Mouse (Mus musculus): ENCODE data around the gene Osbpl5. TPM values are rescaled to one million over a fixed set of nuclear protein-coding genes. Genes with fewer than 3 reads are reported as not detected.

Gene Osbpl5
- polyA plus RNA-seq, 1 experiment from 2014 or later: 47.6 TPM

DNA sequence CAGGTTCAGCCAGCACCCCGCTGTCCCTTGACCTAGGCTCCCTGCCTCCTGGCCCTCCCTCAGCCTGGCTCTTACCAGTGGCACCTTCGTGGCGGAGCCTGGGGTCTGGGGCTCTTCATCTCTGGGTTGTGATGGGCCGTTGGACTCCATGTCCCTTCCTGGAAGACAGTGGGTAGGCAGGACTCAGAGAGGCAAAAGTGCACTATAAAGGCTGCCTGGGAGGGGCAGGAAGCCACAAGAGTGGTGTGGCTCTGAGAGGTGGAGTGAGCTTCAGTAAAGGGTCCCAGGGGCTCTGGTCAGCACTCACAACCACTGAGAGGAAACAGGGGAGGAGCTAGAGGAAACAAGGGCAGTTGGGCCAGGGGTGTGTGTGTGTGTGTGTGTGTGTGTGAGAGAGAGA, 43.4 kb downstream of the Osbpl5 start:
- Histone ChIP-seq H3K9me3 (ENCODE audit: low read length) (no peaks in the 10 kb centered on the region), H3K36me3 (ENCODE audit: insufficient read depth, low read length) (peaks cover 7% of the 10 kb centered on the region), H3K9ac (replicated peaks; ENCODE audit: low read depth) (no peak overlapping the region), H3K27me3 (replicated peaks; ENCODE audit: insufficient read depth, low read length) (no peaks in the 10 kb centered on the region), H3K4me1 (ENCODE audit: insufficient read depth, low read depth, low read length) (peaks cover 17% of the 10 kb centered on the region; the same call in 1 of the 2 replicates), H3K27ac (ENCODE audit: low read length) (peak overlapping the region; percentile 32), H3K4me2 (replicated peaks; ENCODE audit: low read depth, low read length) (no peak overlapping the region), H3K4me3 (ENCODE audit: low read depth, low read length) (no peak overlapping the region)
- no peak for ATAC-seq
- no peak for TF ChIP-seq EP300 (IDR thresholded peaks at IDR 0.05)
- no peak for TF ChIP-seq CTCF (IDR thresholded peaks at IDR 0.05)
- 66% methylated on average over 4 of the region's 4 CpGs for WGBS
- no peak for DNase-seq (ENCODE audit: low spot score)

- Histone ChIP-seq H3K4me2 (replicated peaks; ENCODE audit: low read depth, low read length) (no peak overlapping the region), H3K27ac (ENCODE audit: low read length) (peak overlapping the region; percentile 32), H3K9me3 (ENCODE audit: low read length) (no peaks in the 10 kb centered on the region), H3K27me3 (replicated peaks; ENCODE audit: insufficient read depth, low read length) (no peaks in the 10 kb centered on the region), H3K4me1 (ENCODE audit: insufficient read depth, low read depth, low read length) (peaks cover 11% of the 10 kb centered on the region; the same call in 1 of the 2 replicates), H3K36me3 (ENCODE audit: insufficient read depth, low read length) (peaks cover 7% of the 10 kb centered on the region), H3K9ac (replicated peaks; ENCODE audit: low read depth) (no peak overlapping the region), H3K4me3 (ENCODE audit: low read depth, low read length) (no peak overlapping the region)
- no peak for TF ChIP-seq CTCF (IDR thresholded peaks at IDR 0.05)
- TF ChIP-seq EP300 (IDR thresholded peaks at IDR 0.05): no peak
- WGBS: 62% methylated on average over 8 of the region's 8 CpGs
- no peak for DNase-seq (ENCODE audit: low spot score)
- no peak for ATAC-seq
Observed at GRCm38 (mm10) chr7:143712771-143713348, 43.9 kb downstream of the Osbpl5 start.

DNA sequence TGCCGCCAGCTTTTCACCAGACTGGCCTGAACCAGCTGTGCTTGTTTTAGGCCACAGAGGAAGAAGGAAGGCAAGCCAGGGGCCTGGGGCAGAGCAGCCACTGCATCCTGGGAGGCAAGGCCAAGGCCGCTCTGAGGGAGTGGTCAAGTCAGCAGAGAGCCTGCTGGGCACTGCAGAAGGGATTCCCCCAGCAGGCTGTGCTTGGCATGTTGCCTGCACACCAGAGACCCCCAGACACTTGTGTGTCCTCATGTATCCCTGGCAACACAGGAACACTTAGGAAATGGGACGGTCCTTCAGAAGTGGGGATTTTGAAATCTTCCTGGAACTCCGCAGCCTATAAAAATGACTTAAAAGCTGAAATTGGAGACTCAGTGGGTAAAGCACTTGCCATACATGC, 44.8 kb downstream of the Osbpl5 start:
- H3K9ac ChIP-seq (replicated peaks; ENCODE audit: low read depth): no peak overlapping the region
- no peaks in the 10 kb centered on the region for H3K27me3 ChIP-seq (replicated peaks; ENCODE audit: insufficient read depth, low read length)
- H3K4me1 ChIP-seq (ENCODE audit: insufficient read depth, low read depth, low read length): peaks cover 5% of the 10 kb centered on the region; the same call in 1 of the 2 replicates
- no peak overlapping the region for H3K4me2 ChIP-seq (replicated peaks; ENCODE audit: low read depth, low read length)
- peak; percentile 84 for DNase-seq (ENCODE audit: low spot score)
- peaks cover 7% of the 10 kb centered on the region for H3K36me3 ChIP-seq (ENCODE audit: insufficient read depth, low read length)
- ATAC-seq: peak; percentile 86
- H3K4me3 ChIP-seq (ENCODE audit: low read depth, low read length): no peak overlapping the region
- H3K9me3 ChIP-seq (ENCODE audit: low read length): no peaks in the 10 kb centered on the region
- TF ChIP-seq CTCF (IDR thresholded peaks at IDR 0.05): no peak
- peak; percentile 57; the same call in 1 of the 2 replicates for TF ChIP-seq EP300 (IDR thresholded peaks at IDR 0.05)
- WGBS: 29% methylated on average over 4 of the region's 4 CpGs
- H3K27ac ChIP-seq (ENCODE audit: low read length): peak overlapping the region; percentile 43

DNA sequence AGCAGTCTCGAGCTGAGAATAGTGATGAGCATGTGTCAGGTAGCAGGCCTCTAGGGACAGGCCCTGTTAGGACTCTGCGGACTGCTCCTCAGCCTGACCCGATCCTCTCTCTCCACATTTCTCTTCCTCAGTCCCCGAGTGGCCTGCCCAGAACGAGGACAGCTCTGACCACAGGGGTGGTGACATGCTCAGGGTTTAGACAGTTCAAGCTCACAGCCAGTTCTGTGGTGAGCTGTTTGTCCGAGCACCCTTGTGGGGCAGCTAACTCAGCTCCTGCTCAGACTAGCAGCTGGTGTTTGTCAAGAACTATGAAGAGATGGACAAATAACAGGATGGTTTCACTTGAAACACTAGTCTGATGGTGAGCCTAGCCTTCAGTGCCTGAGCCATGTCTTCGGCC, 45.4 kb downstream of the Osbpl5 start:
- 47% methylated on average over 7 of the region's 7 CpGs for WGBS
- TF ChIP-seq EP300 (IDR thresholded peaks at IDR 0.05): no peak
- TF ChIP-seq CTCF (IDR thresholded peaks at IDR 0.05): no peak
- Histone ChIP-seq H3K4me1 (ENCODE audit: insufficient read depth, low read depth, low read length) (peaks cover 5% of the 10 kb centered on the region; the same call in 1 of the 2 replicates), H3K27me3 (replicated peaks; ENCODE audit: insufficient read depth, low read length) (no peaks in the 10 kb centered on the region), H3K9ac (replicated peaks; ENCODE audit: low read depth) (no peak overlapping the region), H3K4me2 (replicated peaks; ENCODE audit: low read depth, low read length) (no peak overlapping the region), H3K4me3 (ENCODE audit: low read depth, low read length) (no peak overlapping the region), H3K27ac (ENCODE audit: low read length) (peak overlapping the region; percentile 32), H3K36me3 (ENCODE audit: insufficient read depth, low read length) (peaks cover 7% of the 10 kb centered on the region), H3K9me3 (ENCODE audit: low read length) (no peaks in the 10 kb centered on the region)
- DNase-seq (ENCODE audit: low spot score): peak; percentile 53
- ATAC-seq: peak; percentile 58

DNA sequence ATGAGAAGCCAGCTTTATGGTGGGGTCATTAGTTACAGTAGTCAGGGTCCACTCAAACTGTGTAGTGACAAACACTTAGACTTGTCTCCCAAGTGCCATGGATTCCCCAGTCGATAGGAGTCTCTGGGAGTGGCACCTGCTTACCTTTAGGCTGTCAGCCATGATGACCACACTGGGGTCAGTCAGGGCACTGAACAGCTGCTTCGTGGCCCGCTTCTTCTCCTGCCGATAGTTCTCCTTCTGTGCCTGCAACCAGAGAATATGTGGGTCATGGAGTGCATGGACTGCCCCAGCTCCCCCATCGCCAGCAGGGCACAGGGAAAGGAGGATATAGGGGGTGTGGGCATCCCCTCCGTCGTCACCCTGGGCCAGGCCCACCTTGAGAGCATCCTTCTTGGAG, 47.4 kb downstream of the Osbpl5 start:
- H3K4me3 ChIP-seq (ENCODE audit: low read depth, low read length): no peak overlapping the region
- TF ChIP-seq EP300 (IDR thresholded peaks at IDR 0.05): no peak
- no peak for TF ChIP-seq CTCF (IDR thresholded peaks at IDR 0.05)
- H3K4me2 ChIP-seq (replicated peaks; ENCODE audit: low read depth, low read length): no peak overlapping the region
- H3K9me3 ChIP-seq (ENCODE audit: low read length): no peaks in the 10 kb centered on the region
- DNase-seq (ENCODE audit: low spot score) (no peak), ATAC-seq (no peak)
- no peak overlapping the region for H3K27ac ChIP-seq (ENCODE audit: low read length)
- no peaks in the 10 kb centered on the region for H3K27me3 ChIP-seq (replicated peaks; ENCODE audit: insufficient read depth, low read length)
- no peak overlapping the region for H3K9ac ChIP-seq (replicated peaks; ENCODE audit: low read depth)
- H3K36me3 ChIP-seq (ENCODE audit: insufficient read depth, low read length): peaks cover 22% of the 10 kb centered on the region
- H3K4me1 ChIP-seq (ENCODE audit: insufficient read depth, low read depth, low read length): peaks cover 5% of the 10 kb centered on the region; the same call in 1 of the 2 replicates
- WGBS: 85% methylated on average over 7 of the region's 7 CpGs

DNA sequence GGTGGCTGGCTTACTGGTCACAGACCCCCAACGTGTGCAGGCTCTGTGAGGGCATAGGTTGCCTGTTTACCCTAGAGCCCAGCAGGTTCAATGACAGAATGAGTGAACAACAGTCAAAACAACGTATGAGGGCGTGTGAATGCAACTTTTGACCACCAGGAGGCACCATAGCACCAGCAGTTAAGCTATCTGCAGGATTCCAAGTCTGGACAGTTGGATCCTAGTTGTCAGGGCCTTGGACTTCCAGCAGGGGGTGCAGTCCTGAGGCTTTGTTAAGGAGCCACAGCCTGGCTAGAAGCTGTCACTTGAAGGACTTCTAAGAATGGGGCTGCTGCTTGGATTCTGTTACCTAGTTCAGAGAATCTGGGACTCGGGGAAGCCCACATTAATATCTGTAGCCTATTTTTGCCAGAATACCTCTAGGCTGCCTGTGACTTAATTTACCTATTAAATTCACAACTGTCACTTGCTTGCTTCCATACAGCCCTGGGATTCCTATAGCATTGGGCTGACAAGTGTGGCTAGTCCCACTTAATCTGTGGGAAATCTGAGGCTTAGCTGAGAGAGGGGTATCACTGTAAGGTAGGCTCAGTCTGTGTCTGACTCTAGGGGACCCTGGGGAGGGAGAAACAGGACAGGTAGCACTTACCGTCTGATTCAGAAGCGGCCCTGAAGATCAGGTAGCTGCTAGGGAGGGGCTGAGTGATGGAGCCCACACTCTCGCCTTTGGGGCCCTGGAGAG, 49.9 kb downstream of the Osbpl5 start:
- H3K4me3 ChIP-seq (ENCODE audit: low read depth, low read length): no peak overlapping the region
- H3K36me3 ChIP-seq (ENCODE audit: insufficient read depth, low read length): peaks cover 29% of the 10 kb centered on the region
- no peak overlapping the region for H3K4me2 ChIP-seq (replicated peaks; ENCODE audit: low read depth, low read length)
- WGBS: 39% methylated on average over 7 of the region's 7 CpGs
- no peaks in the 10 kb centered on the region for H3K9me3 ChIP-seq (ENCODE audit: low read length)
- TF ChIP-seq CTCF (IDR thresholded peaks at IDR 0.05) (peak; percentile 100), EP300 (IDR thresholded peaks at IDR 0.05) (no peak)
- no peaks in the 10 kb centered on the region for H3K4me1 ChIP-seq (ENCODE audit: insufficient read depth, low read depth, low read length)
- peak; percentile 97 for DNase-seq (ENCODE audit: low spot score)
- H3K9ac ChIP-seq (replicated peaks; ENCODE audit: low read depth): no peak overlapping the region
- no peak overlapping the region for H3K27ac ChIP-seq (ENCODE audit: low read length)
- peak; percentile 88 for ATAC-seq
- H3K27me3 ChIP-seq (replicated peaks; ENCODE audit: insufficient read depth, low read length): no peaks in the 10 kb centered on the region

Data from lung, postnatal 0 days (tissue).